Mouse (Mus musculus) mouse embryonic stem cell (cell line): ENCODE measurements around the gene Vil1.

Experiments used
- in situ Hi-C, 2 experiments: fragments of 300-500 bp; cut with MboI; formaldehyde crosslinking; loops; 1 replicate in 1 of 2; 3 replicates in 1 of 2; pipeline ENCODE4 v1.14.3; 2019 to 2020; ENCODE audit warnings: low sequenced_read_pairs in 2 of 2, low pct_unique_long_range_greater_than_20kb in 1 of 2, mixed read lengths in 1 of 2; ENCODE audit not compliant: unreplicated experiment in 1 of 2

Gene Vil1

DNA sequence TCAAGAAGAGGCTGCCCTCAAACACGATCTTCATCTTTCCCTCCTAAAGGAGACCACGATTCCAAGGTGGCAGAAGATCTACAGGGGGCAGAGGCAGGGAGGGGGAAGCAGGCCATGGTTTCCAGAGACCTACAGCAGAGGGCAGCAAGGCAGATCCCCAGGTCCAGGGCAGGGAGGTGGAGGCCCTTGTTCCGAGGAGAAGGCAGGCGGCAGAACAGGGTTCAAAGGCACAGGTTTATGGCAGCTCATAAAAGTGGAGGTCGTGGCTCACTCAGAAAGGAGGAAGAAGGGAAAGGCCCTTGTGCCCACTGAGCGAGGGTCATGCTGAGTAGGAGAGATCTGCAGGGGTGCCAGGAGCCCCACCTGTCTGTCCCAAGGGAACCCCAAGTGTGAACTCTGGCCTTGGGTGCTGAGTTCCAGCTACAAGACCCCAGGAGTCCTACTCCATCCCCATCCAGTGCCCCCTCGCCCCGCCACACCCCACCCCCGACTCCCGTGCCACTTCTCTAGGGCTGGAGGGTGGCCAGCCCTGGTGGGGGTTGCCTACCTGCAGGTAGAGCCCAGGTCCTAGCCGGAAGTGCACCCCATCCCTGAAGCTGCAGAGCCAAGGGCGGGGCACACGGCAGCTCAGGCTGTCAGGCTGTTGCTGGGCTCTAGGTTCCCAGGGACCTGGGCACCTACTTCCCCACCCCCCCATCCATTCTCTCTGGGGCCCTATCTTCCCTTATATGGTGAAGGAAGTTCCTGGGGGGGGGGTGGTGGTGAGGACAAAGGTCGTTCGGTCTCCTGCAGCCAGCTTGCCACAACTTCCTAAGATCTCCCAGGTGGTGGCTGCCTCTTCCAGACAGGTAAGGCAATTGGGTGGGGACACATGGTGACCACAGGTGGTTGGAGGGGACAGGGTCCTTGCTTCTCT lies at the start of gene Vil1:
TSS of gene Vil1 (plus strand) at position 788 of the 916 bp plus-strand sequence.
- in situ Hi-C loops, result no loop called here

DNA sequence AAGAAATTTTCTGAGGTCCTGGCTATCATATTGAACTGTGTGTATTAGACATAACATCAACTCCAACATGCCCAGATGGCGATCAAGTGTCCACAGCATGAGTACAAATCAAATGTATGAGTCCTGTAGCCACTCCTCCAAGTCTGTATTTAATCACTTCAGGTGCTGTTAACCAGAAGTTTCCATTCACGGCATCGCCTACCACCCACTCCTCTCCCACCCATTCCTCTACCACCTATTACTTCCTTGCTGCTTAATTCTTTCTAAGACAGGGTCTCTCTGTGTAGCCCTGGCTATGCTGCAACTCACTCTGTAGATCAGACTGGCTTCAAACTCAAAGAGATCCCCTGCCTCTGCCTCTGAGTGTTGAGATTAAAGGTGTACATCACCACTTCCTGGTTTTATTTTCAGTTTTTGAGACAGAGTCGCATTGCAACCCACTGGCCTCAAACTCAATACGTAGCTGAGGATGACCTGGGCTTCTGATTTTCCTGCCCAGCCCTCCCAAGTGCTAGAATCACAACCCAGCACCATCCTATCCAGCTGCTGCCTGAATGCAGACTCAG lies 49.1 kb upstream of the Vil1 start:
- in situ Hi-C loops, result no loop called here

DNA sequence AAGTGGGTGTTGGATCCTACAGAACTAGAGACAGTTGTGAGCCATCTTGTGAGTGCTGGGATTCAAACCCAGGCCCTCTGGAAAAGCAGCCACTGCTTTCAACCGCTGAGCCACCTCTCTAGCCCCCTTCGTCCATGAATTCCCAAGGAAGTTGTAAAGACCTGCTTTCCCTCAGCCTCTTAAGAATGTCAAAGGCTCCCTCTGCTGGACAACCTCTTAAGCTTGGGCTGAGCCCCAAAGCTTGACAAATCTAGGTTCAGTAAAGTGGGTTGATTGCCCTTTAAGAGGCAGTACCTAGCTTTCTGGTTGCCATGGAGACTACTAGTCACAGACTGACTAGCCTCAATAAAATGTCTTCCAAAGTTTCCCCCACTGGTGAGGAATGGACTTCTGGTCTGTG lies 47.4 kb upstream of the Vil1 start, which contains the start of gene Catip:
TSS of gene Catip (plus strand) at position 297 of the 400 bp plus-strand sequence.
- in situ Hi-C loops, result no loop called here

DNA sequence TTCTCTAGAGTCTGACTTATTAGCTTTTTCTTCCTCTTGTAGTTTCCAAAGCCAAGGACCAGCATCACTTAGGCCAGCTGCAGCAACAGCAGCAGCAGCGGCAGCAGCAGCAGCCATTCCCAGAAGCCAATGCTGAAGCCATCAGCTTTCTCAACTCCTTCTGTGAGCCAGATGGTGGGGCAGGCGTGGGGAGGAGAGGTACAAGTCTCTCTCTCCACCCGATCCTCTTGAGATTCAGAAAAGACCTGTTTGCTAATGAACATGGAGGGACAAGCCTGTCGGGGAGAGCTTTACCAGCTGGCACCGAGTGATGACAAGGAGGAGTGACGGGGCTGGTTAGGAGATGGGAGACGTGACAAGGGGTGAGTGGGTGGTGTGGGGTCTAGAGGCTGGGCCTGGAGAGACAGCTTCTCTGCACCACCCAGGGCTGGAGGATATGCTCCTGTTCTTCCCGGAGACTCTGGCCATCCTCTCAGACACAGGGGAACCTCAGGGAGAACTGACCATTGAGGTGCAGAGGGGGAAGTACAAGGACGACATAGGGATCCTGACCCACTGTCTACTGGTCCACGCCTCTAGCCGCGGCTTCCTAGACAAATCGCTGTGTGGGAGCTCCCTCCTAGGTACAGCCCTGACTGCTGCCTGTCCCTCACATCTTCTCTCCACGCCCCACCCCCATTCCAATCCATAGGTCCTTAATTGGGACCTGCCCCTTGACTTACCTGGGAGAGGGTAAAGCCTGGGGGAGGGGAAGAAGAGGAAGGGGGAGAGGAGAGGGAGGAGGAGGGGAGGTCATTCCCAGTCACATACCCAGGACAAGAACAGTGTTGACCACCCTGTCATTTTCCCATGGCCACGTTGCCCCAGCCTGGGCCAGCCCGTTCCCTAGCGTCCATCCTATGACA lies 46.6 kb upstream of the Vil1 start:
- in situ Hi-C loops, result no loop called here

DNA sequence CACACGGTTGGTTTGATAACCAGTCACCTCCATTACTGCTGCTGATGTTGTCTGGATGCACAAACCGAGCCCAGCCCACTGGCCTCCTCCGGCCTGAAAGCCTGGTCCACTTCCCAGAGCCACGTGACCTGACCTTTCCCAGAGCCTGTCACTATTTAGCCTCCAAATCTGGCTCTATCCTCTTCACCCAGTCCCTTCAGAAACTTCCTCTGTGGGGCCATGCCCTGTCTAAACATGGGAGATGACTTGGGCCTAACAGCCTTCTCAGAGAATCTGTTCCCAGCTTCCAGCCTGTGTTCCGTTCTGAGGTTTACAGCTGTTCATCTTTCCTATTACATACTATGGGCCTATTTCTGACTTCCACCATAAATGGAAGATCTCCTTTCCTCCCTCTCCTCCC lies 45.7 kb upstream of the Vil1 start:
- in situ Hi-C loops, result no loop called here

DNA sequence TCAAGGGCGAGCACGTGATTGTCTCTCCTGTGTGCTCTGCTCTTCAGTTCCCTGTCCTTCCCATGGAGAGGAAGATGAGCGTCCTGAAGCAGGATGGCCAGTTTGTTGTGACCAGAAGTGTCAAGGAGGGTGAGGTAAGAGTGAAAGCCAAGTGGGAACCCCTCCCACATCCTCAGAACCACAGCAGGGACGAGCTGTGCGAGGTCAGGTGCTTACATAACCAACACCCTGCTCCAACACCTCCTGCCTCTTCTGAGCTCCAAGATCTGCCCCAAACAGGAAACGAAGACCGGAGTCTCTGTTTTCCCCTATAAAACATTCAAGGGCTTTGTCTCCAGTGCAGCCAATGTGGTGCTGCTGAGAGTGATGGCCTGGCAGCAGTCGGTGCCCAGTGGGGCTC lies 44.9 kb upstream of the Vil1 start:
- in situ Hi-C loops, result no loop called here

DNA sequence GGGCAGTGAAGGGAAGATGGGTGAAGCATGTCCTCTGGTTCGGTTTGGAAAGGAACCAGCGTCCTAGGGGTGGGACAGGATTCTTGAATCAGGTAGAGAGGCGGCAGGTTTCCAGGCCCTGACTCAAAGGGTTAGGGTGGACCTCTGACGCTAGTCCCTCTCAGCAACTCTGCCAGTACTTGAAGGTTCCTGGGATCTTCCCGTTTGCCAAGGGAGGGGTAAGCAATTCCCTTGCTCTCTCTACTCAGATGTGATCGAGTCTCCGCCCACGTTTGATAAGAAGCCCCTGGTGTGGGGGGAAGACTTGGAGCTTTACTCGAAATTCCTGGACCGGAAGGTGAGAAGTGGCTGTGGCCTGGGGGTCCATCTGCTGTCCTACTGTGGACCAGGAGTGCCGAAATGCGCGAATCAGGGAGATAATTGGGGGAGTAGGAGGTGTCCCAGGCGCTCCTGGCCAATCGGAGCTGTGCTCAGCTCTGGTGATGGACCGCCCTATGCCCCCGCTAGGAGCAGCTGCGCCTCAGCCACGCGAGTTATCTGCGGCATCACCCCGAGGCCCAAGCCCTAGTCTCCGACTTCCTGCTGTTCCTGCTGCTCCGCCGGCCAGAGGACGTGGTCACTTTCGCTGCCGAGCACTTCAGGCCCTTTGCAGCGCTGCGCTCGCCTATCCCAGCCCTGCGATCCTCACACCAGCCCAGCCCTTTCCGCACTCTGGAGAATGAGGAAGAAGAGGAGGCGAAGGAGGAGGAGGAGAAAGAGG lies 41.1 kb upstream of the Vil1 start:
- in situ Hi-C loops, result no loop called here

DNA sequence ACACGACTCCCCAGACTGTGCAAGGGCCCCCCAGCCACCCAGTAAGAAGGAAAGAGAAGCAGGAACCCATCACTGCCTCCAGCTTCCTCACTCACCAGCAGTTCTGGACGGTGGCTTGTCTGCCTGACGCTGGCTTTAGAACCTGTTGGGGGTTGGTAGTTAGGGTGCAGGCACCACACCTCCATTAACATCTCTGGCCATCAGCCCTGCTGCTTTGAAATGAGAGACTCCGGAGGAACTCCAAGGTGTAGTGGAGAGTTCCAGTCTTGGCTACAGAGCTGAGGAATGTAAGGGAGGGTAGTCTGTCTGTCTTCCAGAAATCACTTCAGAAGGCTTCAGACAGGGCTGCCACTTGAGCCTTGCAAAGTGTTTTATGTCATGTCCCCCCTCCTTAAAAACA lies 39.1 kb upstream of the Vil1 start:
- in situ Hi-C loops, result no loop called here

DNA sequence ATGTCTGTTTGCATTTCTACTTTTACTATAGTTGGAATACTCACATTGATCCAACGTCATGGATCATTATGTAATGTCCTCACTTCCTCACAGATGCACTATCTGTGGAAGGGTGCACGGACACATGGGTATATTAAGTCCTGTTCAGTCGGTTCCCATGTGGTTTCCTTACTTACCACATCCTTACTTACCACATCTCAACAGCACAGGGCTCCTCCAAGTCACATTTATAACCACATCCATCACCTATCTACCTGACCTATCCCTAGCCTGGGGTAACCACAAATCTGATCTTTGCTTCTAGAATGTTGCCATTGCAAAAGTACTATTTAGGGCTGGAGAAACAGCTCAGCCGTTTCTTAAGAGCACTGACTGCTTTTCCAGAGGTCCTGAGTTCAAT lies 35.8 kb upstream of the Vil1 start:
- in situ Hi-C loops, result no loop called here

DNA sequence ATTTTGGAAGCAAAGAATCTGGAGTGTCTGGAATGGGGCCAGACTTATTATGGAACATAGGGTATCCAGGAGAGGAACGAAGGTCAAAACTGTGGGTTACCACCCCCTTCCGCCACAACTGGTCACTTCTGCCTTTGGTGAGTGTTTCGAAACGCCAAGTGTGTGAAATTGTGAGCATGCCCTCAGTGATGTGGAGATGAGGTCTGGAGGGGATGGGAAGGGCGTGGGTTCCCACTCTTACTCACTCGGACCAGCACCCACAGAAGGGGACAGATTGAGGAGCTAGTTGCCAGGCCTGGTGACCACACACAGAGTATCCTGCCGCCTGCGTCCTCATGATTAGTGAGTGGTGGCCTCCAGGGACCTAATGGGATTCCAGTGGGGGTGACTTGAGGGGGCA lies 34.2 kb upstream of the Vil1 start, which contains the start of gene Slc11a1:
TSS of gene Slc11a1 (plus strand) at position 216 of the 400 bp plus-strand sequence.
- in situ Hi-C loops, result no loop called here

DNA sequence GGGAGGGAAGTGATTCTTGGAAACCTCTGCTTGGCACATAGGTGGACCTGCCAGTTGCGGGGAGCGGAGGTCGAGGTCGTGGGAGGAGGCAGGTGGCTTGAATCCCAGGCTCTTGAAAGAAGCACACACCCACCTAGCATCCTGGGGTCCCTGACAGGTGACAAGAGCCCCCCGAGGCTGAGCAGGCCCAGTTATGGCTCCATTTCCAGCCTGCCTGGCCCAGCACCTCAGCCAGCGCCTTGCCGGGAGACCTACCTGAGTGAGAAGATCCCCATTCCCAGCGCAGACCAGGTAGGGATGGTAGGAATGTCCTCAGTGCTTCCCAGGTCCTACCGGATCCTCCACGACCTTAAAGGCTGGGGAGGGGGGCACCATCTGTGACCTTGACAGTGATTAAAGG lies 33.6 kb upstream of the Vil1 start:
- in situ Hi-C loops, result no loop called here

DNA sequence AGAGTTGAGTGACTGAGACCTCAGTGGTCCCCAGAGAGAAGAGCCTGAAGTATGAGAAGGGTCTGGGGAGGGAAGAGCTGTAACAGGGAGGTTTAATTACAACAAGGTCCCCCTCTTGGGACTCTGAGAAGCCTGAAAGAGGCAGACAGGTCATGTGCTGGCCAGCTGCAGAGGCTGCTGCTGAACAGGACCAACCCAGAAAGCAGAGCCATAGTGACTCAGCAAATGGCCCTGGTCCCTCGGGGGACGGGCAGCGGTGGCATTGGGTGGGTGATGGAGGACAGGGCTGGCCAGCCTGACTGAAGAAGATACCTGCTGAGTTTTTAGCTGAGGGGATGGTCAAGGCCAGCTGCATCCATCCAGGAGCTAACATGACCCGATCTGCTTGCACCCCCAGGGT lies 32.8 kb upstream of the Vil1 start:
- in situ Hi-C loops, result no loop called here

DNA sequence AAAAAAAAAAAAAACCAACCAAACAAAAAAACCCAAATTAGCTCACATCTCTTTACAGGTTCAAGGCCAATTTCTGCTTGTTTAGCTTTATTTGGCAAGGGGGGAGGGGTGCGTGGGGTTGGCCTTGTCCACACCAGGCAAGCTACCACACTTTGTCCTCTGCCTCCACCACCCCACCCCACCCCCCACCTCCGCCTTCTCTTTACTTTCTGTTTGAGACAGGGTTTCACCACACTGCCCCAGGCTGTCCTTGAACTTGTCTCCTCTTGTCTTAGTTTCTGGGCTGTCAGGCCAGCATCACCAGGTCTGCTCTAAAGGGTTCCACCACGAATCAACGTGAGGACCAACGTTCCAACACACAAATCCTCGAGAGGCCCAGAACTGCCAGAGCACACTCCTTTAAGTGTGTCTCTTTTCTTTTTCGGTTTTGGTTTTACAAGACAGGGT lies 30.1 kb upstream of the Vil1 start:
- in situ Hi-C loops, result no loop called here

DNA sequence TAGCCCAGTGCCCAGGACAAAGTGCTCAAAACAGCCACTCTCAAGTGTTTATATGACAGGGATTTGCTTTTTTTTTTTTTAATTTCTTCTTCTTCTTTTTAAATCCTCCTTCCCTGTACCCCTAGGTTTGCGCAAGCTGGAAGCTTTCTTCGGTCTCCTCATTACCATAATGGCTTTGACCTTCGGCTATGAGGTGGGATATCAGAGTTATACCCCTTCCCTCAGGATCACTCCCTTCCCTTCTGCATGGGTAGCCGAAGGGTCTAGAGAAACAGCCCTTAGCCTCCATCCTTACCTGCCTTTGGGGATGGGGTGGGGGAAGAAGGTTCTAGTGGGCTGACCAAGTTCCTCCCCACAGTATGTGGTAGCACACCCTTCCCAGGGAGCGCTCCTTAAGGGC lies 28.7 kb upstream of the Vil1 start:
- in situ Hi-C loops, result loop anchor here in 1 of 2 experiments (10.0 kb wide), 1 partner anchor 176 kb away; no protein-coding TSS in a partner anchor

DNA sequence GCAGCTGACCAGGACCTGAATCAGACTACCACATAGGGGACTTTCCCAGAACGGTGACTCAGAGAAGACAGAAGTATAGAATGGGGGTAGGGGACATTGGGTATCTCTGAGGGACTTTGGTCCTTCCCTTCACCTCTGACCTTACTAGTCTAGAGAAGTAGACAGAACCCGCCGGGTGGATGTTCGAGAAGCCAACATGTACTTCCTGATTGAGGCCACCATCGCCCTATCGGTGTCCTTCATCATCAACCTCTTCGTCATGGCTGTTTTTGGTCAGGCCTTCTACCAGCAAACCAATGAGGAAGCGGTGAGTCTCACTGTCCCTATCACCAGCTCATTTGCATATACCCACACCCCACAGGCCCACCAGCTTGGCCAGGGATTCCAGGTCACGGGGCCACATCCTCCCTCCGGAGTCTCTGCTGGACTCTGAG lies 27.6 kb upstream of the Vil1 start:
- in situ Hi-C loops, result loop anchor here in 1 of 2 experiments (10.0 kb wide), 1 partner anchor 177 kb away; no protein-coding TSS in a partner anchor

DNA sequence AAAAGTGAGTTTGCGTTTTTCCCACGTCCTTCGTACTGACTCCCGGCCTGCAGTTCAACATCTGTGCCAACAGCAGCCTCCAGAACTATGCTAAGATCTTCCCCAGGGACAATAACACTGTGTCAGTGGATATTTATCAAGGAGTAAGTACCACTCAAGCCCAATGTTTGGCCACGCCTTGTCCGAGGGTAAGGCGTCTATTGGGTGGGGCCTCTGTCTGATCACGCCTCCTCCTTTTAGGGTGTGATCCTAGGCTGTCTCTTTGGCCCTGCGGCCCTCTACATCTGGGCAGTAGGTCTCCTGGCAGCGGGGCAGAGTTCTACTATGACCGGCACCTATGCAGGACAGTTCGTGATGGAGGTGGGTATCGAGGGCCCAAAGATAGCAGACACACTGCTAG lies 25.8 kb upstream of the Vil1 start:
- in situ Hi-C loops, result loop anchor here in 1 of 2 experiments (10.0 kb wide), 1 partner anchor 179 kb away; no protein-coding TSS in a partner anchor

DNA sequence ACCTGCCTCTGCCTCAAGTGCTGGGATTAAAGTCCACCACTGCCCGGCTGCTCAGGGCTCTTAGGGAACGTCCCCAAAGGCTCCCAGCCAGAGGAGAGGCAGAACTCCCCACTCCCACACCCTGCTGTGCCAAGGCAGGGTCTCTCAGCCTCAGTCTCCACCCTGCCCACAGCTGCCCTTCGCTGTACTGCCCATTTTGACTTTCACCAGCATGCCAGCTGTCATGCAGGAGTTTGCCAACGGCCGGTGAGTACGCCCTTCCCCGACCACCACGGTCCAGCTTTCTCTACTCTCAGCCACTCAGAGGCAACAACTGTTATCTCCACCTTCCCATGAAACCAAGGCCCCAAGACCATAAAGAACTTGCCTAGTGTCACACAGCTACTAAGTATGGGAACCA lies 24.7 kb upstream of the Vil1 start:
- in situ Hi-C loops, result loop anchor here in 1 of 2 experiments (10.0 kb wide), 1 partner anchor 180 kb away; no protein-coding TSS in a partner anchor

DNA sequence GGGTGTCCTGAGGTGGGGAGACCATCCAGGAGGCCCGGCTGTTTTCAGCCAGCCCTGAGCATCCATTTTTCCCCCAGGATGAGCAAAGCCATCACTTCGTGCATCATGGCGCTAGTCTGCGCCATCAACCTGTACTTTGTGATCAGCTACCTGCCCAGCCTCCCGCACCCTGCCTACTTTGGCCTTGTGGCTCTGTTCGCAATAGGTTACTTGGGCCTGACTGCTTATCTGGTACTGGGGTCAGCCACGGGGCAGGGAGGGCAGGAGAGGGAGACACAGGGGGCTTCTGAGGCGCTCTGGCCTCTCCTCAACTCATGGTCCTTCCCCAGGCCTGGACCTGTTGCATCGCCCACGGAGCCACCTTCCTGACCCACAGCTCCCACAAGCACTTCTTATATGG lies 24.1 kb upstream of the Vil1 start:
- in situ Hi-C loops, result loop anchor here in 1 of 2 experiments (10.0 kb wide), 1 partner anchor 180 kb away; no protein-coding TSS in a partner anchor
